Mouse (Mus musculus) left cerebral cortex, postnatal 10 days (tissue): ENCODE results near the gene Gm20824. TPM values are rescaled to one million over a fixed set of nuclear protein-coding genes. Genes with fewer than 3 reads are reported as not detected.
"Not testable (repeated sequence)": the region's sequence is repeated elsewhere in the genome, so short reads cannot be mapped to it uniquely, and the experiment has no call there.

ENCODE experiments used
- DNase-seq, 2 experiments: peaks; one replicate each; pipeline ENCODE4 v3.0.0; 2021 to 2022; ENCODE audit warnings: low spot score in 2 of 2, mixed read lengths in 1 of 2; ENCODE audit errors: extremely low spot score in 1 of 2
- intact Hi-C: fragments of 180-260 bp; cut with DNase I; formaldehyde crosslinking; loops from one replicate; pipeline ENCODE4 v1.15.1; 2025
- total RNA-seq, 2 experiments: library from RNA; stranded (reverse); gene quantifications; 2 replicates each; pipeline ENCODE4 v1.2.3; 2021

Gene Gm20824
- not detected for total RNA-seq

- intact Hi-C loops, DNase-seq: not testable (repeated sequence)
These were observed at the start of gene Gm20824 for GRCm38 (mm10) chrY:8257607-8258006. Gene Gm20824, plus strand, starts transcription at chrY:8257907.

Other genes with a start within 250 kb of the Gm20824 start
- not detected for gene Gm20825, start 186.4 kb upstream of the Gm20824 start, total RNA-seq